Mouse (Mus musculus) monocyte, adult 2 months (primary cell): Measurements from ENCODE around the gene Cfap161.

Source experiments
- DNase-seq, 2 experiments: peaks; one replicate each; pipeline ENCODE4 v3.0.0; 2022; ENCODE audit warnings: low spot score in 2 of 2, low read depth in 1 of 2

The Cfap161 gene

DNA sequence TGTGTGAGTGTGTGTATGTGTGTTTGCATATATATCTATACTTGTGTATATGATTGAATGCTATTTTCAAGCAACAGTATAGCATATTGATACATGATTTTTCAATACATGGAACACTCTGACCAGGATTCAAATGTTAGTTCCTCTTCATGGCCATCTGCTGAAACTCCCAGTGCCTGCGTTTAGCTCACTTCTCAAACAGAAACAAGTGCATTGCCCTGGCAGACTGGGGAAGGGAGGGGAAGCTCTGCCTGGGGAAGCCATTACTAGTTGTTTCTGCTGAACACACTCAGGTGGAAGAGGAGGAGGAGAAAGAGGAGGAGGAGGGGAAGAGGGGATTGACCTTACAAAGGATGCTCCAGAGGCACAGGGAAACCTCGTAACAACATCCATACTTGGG is 52.7 kb downstream of the Cfap161 start:
- DNase-seq: no peak

DNA sequence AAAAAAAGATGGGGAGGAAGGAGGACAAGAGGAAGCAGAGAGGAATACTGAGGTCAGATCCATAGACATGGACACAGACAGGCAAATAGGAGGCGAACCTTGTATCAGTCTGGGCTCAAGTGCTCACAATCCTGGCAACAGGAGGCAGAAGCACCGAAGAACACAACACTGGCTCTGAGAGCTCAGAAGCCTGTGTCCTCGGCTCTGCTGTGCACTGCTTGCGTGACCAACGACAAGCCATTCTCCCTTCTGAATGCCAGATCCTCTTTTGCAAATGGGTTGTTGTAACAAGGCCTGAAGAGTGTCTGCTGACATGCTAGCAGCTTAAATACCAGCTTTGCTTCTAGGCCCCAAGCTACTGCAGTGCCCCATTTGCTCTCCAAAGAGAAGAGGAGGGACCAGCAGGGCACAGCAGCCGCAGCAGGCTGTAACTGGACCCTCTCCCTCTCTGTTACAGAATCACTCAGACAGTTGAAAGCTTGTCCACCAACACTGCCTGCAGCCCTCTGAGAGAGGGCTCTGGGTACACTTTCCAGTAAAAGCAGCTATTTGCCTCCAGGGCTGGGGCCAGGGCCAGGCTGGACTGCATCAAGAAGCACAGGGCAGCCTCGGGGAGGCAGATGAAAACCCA is 54.9 kb downstream of the Cfap161 start:
- DNase-seq: no peak

DNA sequence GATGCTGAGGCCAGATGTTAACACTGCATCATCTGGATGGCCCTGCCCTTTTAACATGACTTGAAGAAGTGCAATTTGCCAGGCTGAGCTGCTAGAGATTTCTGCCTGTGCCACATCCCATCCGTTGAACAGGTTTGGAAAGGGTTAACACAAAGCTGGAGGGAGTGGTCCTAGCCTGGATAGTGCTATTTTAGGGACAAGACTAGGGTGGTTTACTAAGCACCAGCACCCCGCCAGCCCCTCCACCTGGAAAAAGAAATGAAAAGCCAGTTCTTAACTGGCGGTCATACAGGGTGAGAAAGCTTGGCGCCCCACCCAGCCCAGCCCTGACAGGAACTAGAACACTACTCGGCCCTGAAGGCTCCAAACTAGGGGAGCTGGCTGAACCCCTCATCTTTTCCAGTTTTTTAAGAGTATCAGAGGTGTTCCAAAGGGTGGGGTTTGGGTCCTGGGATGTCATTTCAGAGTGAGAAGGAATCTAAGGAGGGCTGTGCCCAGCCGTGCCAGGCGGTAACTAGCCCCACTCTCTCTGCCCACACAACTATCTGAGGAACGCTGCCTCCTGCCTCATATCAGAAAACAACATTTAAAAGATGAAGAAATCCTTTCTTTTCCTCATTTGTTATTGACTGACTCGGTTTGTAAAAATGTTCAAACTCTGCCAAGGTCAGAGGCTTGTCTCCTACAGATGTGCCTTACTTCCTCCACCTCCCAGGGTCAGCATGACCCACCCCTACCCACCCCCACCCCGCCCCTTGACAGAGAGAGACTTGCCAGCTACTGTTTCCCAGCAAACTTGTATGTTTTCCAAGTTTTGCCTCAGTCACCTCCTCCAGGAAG is 55.8 kb downstream of the Cfap161 start:
- no peak for DNase-seq

DNA sequence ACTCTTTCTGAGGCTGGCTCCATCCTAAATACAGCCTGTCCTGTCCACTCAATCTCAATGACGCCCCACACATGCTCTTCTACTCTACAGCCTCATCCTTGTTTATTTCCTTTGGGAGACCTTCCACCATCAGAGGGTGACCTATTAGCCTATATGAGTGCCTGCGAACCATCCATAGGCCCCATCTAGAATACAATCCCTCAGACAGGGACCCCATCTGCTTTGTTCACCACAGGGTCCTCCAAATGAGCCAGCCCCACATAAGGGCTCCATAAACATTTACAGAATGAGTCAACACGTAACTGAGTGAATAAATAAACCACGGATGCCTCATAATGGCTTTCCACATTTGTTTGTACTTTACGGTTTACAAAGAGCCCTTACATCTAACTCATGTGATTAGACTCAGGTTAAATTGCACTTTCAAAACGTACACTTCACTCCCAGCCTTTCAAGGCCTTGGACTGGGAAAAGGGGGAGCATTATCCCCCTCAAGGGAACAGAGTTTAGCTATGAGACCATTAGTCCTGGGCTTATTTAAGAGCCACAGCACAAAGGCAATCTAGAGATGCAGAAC is 56.7 kb downstream of the Cfap161 start:
- no peak for DNase-seq

DNA sequence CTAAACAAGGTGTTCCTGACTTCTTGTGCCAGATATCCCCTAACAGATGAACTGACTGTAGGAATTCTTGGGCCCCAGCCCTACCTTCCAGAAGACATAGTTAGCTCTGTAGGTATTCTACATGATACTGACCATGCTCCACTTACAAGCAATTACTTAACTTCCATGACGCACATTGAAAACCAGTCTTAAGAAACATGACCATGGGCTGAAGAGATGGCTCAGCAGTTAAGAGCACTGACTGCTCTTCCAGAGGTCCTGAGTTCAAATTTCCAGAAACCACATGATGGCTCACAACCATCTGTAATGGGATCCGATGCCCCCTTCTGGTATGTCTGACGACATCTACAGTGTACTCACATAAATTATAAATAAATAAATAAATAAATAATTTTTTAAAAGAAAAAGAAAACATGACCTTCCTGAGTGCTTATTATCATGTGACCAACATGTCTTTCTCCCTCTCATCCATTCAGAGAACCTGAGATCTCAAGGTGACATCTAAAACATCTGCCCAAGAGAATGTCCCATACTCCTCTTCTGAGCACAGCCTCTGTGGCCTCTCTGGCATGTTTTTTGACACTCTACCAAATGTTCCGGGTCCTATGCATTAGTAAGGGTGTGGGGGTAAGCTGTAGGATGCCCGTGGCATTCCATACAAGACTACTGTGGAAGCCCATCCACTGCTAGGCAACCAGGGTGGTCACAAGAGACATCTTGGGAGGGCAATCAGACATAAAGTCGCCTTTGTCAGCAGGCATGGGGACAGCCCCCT is 58.2 kb downstream of the Cfap161 start:
- no peak for DNase-seq

DNA sequence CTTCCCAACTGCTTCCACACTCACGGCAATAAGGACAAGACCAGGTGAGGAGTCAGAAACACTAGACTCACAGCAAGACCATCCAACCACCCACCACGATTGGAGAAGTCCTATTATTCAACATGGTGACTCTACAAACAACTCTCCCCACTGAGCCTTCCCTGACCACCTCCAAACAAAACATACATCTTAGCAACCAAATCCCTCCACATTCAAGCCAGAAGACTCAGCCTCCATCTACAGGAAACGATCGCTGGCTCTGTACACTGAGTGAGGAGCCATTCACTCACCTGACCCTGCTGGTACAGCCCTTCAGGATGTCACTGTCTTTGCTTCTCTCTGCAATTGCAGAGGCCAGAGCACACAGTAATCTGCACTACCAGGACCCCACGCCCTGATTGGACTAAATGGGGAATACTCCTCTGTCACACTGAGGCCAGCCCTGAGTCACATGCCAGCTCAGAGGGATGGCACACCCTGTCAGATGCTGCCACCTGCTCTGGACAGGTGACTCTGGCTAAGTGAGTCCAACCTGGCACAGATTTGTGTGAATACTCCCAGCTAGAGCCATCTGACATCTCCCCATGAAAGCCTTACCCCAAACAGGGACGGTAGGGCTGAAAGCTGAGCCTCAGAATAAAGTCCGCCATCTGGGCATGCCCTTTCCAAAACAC is 59.4 kb downstream of the Cfap161 start:
- DNase-seq: no peak

DNA sequence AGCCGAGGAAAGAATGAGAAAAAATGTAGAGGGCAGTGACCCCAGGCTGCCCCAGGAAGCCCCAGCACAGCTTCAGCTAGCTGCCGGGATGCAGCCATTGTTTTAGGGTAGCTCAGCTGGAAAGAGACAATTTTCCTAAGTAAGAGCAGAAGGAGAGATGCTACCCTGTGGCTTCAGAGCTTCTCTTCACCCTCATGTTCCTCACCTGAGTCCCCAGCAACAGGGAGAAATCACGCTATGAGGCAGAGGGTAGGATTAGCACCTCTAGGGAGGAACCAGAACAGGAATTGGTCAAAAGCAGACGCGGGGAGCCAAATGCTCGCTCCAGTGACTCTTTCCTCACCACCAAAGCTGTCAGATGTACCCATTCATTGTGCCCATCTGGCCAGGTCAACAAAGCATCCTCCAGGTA is 60.0 kb downstream of the Cfap161 start:
- DNase-seq: no peak

DNA sequence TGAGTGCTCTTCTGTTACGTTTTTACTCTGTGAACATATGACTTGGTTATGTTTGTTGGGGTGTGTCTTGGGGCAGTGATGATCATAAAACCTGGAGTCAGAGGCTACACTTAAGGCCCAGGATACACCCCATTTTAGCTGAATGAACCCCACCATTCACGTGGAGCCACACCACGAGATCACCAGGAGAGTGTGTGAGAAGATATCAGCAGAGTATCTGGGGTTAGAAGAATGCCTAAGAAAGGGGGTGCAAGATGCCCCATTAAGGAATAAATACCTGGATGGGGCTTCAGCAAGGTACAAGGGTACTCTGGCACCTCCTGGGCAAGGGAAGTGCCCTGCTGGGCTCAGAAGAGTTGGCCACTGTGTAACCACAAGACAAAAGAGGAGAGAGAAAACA is 60.4 kb downstream of the Cfap161 start:
- DNase-seq: no peak

DNA sequence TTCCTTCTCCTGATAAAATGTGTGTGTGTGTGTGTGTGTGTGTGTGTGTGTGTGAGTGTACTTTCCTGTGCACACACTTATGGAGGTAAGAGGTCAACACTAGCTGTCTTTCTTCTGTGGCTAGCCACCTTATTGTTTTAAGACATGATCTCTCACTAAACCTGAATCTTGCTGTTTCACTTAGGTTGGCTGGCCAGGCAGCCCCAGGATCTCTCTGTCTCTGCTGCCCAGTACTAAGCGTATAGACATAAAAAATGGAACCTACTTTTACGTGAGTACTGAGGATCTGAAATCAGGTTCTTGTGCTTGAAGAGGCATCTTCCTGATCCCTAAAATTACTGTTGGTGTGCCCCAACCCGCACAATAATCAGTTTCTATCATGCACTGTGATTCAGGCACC is 61.9 kb downstream of the Cfap161 start:
- DNase-seq: no peak

DNA sequence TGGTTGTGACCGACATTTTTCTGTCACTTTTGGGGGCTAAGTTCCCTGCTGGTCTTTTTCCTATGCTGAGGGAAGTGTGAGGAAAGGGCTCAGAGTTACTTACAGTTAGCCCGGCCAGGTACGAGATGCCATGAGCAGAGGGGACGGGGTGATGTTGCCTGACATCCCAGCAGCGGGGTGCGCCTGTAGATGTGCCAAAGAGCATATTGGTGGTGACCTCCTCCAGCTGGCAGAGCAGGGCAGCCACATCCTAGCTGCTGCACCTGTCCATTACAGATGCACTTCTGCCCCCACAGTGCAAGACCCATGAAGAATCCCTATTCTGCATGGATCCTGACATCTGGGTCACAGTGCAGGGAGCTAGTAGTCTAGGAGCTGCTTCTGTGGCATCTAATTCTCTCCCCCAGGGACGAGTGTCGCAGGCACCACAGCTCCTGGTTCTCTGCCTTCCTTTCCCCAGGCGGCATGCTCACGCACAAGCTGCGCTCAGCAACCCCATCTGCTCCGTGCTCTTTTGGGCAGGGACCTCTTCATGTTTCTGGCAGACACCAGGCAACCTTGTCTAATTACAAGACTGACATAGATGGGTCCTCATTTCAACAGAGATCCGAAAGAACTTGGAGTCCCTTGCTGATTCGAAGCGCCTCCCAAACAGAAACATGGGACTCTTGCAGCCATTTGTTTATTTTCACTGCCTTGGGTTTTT is 62.6 kb downstream of the Cfap161 start:
- DNase-seq: no peak

DNA sequence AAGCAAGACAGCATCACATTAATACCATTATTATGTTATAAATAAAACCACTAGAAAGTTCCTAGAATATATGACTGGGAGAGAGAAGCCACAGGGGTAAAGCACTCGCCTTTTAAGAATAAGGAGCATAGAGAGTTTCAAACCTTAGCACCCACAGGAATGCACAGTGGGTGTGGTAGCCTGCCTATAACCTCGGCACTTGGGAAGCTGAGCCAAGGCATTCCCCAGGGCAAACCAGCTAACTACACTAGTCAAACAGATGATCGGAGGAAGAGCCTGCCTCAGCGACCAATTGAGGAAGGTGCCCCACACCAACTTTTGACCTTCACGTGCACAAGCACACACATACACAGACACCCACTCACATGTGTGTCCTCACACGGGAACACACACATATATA is 63.4 kb downstream of the Cfap161 start:
- no peak for DNase-seq

DNA sequence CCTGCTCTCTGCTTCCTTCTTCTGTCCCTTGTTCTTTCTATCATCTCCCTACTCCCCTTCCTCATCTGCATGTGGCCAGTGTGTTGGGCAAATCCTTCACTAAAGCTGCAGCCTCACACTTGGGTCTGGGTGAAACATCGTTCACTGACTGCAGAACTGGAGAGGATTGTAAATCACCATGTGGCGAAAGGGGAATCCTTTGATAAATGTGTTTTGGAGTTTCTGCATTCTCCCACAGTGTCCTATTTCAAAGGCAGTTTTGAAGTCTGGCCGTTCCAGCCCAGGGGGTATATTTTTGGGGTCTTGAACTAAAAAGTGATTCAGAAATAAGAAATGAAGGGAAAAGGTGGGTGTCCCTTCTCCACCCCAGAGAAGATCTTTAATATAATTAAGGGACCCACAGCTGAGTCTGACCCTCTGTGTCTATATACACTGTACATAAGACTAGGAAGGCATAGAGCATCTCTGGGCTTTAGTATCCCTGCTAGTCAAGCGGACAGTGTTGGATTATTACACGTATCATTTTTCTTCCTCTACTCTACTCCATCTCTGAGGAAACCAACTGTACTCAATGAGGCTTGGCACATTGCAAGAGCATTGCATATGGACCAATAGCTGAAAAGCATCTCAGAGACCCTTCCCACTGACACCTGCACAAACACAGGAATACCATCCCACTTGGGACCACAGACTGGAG is 67.6 kb downstream of the Cfap161 start:
- DNase-seq: no peak

DNA sequence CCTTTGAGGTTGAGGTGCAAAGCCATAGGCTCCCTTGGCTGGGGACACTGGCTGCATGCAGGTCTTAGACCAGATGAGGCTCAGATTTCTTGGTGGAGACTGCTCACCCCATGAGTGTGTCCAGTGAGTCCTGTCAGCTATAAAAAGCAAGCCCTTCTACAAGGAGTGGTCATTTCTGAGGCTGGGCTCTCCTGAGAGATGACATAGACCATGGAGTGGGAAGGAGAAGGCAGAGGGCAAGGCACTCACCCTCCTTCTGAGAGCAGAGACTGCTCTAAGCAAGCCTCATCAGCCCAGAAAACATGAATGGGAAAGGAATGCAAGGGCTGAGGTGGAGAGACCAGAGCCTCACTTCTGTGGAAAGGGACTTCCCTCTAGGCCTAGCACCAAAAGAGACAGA is 68.9 kb downstream of the Cfap161 start:
- no peak for DNase-seq

DNA sequence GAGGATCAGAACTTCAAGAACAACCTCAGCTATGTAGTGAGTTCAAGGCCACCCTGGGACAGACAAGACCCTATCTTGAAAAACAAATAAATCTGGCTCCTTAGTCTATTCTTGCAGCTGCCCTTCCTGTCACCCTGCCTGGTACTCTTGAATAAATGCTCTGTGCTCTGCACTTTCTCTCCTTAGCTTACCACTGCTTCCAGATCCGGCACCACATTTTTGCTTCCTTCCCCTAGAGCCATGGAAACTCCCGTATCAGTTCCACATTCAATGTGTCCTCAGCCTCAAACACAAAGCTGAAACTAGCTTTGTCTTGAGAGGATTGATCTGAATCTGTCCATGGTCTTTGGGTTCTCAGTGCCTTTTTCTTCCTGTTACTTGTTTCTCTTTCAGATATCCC is 70.1 kb downstream of the Cfap161 start:
- DNase-seq: no peak
